Mouse (Mus musculus) G1E (cell line): Measurements from ENCODE around the gene Serinc2. TPM values are rescaled to one million over a fixed set of nuclear protein-coding genes. Genes with fewer than 3 reads are reported as not detected.
A peak's percentile ranks its signal among the peaks of the same experiment; 100 is the strongest.

Experiments
- ATAC-seq: 2 replicates; pipeline ENCODE4 v1.8.0; 2016; ENCODE audit warnings: mild to moderate bottlenecking; ENCODE audit not compliant: insufficient number of reproducible peaks, poor library complexity, low FRiP score, severe bottlenecking; ENCODE audit errors: extremely low read depth
- DNase-seq: peaks from one replicate; pipeline ENCODE4 v3.0.0; 2012; ENCODE audit warnings: low spot score
- H3K27me3 ChIP-seq: 2 replicates; pipeline ENCODE4 v1.6.1; 2012; ENCODE audit warnings: mild to moderate bottlenecking, low read length, inconsistent platforms; ENCODE audit not compliant: insufficient read depth
- H3K36me3 ChIP-seq: replicated peaks from 2 replicates; pipeline ENCODE3; 2012; ENCODE audit warnings: mild to moderate bottlenecking, inconsistent platforms
- H3K4me1 ChIP-seq: 2 replicates; pipeline ENCODE4 v1.6.1; 2012; ENCODE audit warnings: low read depth, low read length, inconsistent platforms, mixed read lengths; ENCODE audit not compliant: insufficient read depth
- H3K4me3 ChIP-seq: 2 replicates; pipeline ENCODE4 v1.5.1; 2012; ENCODE audit warnings: low read depth, mild to moderate bottlenecking, inconsistent platforms, low read length, moderate library complexity, mixed read lengths
- H3K9me3 ChIP-seq: replicated peaks from 2 replicates; pipeline ENCODE4 v1.6.1; 2012; ENCODE audit warnings: inconsistent platforms
- CTCF ChIP-seq: IDR thresholded peaks from 2 replicates; pipeline ENCODE4 v1.5.1; 2012; ENCODE audit warnings: low read depth, low read length, inconsistent platforms, mixed read lengths
- GATA1 ChIP-seq: IDR thresholded peaks from 2 replicates; pipeline ENCODE4 v1.6.1; 2012; ENCODE audit warnings: borderline replicate concordance, low read length, inconsistent platforms, mixed read lengths
- GATA2 ChIP-seq: IDR thresholded peaks from 2 replicates; pipeline ENCODE4 v1.6.1; 2012; ENCODE audit warnings: low read depth, low read length, inconsistent platforms, borderline replicate concordance
- POLR2AphosphoS5 ChIP-seq: IDR thresholded peaks from 2 replicates; pipeline ENCODE4 v1.6.1; 2012; ENCODE audit warnings: low read depth, low read length, inconsistent platforms; ENCODE audit not compliant: insufficient replicate concordance
- TAL1 ChIP-seq: conservative IDR thresholded peaks from 2 replicates; pipeline ENCODE4 v1.6.1; 2012; ENCODE audit warnings: low read depth, low read length, inconsistent platforms, mixed read lengths
- polyA plus RNA-seq: library from polyadenylated mRNA; stranded (reverse); fragments of >175 nt; gene quantifications from 2 replicates; pipeline ENCODE4 v1.2.3, GENCODE M21; 2012
- total RNA-seq, 2 experiments: library from RNA; stranded (forward) in 1 of 2; stranded (reverse) in 1 of 2; fragments of 200-1000 nt in 1 of 2; fragments of >200 nt in 1 of 2; fragmentation: Nextera tagmentation in 1 of 2; gene quantifications; 2 replicates each; pipeline ENCODE4 v1.2.3; 2014 to 2017

The Serinc2 gene
- total and polyA plus RNA-seq, 3 experiments = not detected

GRCm38 (mm10) chr4:130213857-130214256 is 65.1 kb downstream of the Serinc2 start:
- Histone ChIP-seq H3K9me3 (no peaks in the 10 kb centered on the region), H3K36me3 (no peaks in the 10 kb centered on the region), H3K27me3 (peaks cover 19% of the 10 kb centered on the region), H3K4me3 (no peak overlapping the region), H3K4me1 (peaks cover 27% of the 10 kb centered on the region)
- ATAC-seq (no peak), DNase-seq (no peak)
- TF ChIP-seq CTCF = no peak
- no peak for TF ChIP-seq POLR2AphosphoS5
- TF ChIP-seq GATA1 = no peak
- TF ChIP-seq TAL1 = no peak
- TF ChIP-seq GATA2 = no peak

DNA sequence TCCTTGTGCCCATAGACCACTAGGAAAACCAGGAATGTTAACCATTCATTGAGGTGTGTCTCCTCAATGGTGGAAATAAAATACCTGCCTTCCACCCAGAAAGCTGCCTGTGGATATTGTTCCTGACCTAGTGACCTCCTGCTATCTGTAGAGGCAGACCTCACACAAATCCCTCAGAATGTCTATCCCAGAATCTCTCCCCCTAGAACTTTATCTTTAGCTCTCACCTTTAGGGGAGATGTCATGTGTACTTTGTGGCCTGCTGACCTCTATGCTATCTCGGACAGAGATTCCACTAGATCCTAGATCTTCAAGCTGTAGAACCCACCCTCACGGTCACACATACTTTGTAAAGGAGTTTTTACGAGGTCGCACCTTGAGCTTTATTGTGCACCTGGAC is 65.8 kb downstream of the Serinc2 start:
- H3K9me3 ChIP-seq = peaks cover 1% of the 10 kb centered on the region; the same call in 1 of the 2 replicates
- no peak for ATAC-seq
- H3K4me1 ChIP-seq = peaks cover 27% of the 10 kb centered on the region
- TF ChIP-seq TAL1 (no peak), GATA2 (no peak), GATA1 (no peak), POLR2AphosphoS5 (no peak), CTCF (no peak)
- H3K36me3 ChIP-seq = no peaks in the 10 kb centered on the region
- H3K27me3 ChIP-seq = peaks cover 17% of the 10 kb centered on the region
- no peak for DNase-seq
- no peak overlapping the region for H3K4me3 ChIP-seq

GRCm38 (mm10) chr4:130212421-130212820 is 66.6 kb downstream of the Serinc2 start:
- ATAC-seq (no peak), DNase-seq (no peak)
- Histone ChIP-seq H3K4me3 (no peak overlapping the region), H3K9me3 (peaks cover 8% of the 10 kb centered on the region; the same call in 1 of the 2 replicates), H3K36me3 (no peaks in the 10 kb centered on the region), H3K4me1 (peaks cover 27% of the 10 kb centered on the region), H3K27me3 (peaks cover 14% of the 10 kb centered on the region)
- TF ChIP-seq POLR2AphosphoS5 = no peak
- TF ChIP-seq CTCF = no peak
- no peak for TF ChIP-seq GATA2
- no peak for TF ChIP-seq TAL1
- TF ChIP-seq GATA1 = no peak

- peaks cover 12% of the 10 kb centered on the region for H3K27me3 ChIP-seq
- no peak overlapping the region for H3K4me3 ChIP-seq
- ATAC-seq (no peak), DNase-seq (no peak)
- no peaks in the 10 kb centered on the region for H3K36me3 ChIP-seq
- TF ChIP-seq TAL1 (0 out of 2 replicates have a peak, but pooled peaks have one; percentile 36), POLR2AphosphoS5 (no peak)
- H3K9me3 ChIP-seq = peaks cover 13% of the 10 kb centered on the region
- peaks cover 27% of the 10 kb centered on the region for H3K4me1 ChIP-seq
Observed at GRCm38 (mm10) chr4:130211870-130212269, 67.1 kb downstream of the Serinc2 start.

Other genes starting within 250 kb of the Serinc2 start
- gene Col16a1, start 231.4 kb downstream of the Serinc2 start, total RNA-seq (2014; fragmentation: Nextera tagmentation) = not detected in 2 replicates
- not detected in 2 replicates for gene Col16a1, start 231.4 kb downstream of the Serinc2 start, total RNA-seq (2017)
- gene Col16a1, start 231.4 kb downstream of the Serinc2 start, polyA plus RNA-seq = 0.08 TPM in 1 of 2 replicates, not detected in the other
- 79.7 and 84.6 TPM in 2 replicates for gene Pef1, start 176.6 kb downstream of the Serinc2 start, total RNA-seq (2014; fragmentation: Nextera tagmentation)
- gene Pef1, start 176.6 kb downstream of the Serinc2 start, total RNA-seq (2017) = 23.8 and 24.8 TPM in 2 replicates
- gene Pef1, start 176.6 kb downstream of the Serinc2 start, polyA plus RNA-seq = 20.9 and 25.5 TPM in 2 replicates
- gene Hcrtr1, start 139.8 kb downstream of the Serinc2 start, total RNA-seq (2014; fragmentation: Nextera tagmentation) = not detected in 2 replicates
- not detected in 2 replicates for gene Hcrtr1, start 139.8 kb downstream of the Serinc2 start, total RNA-seq (2017)
- gene Hcrtr1, start 139.8 kb downstream of the Serinc2 start, polyA plus RNA-seq = not detected in 2 replicates
- gene Tinagl1, start 104.1 kb downstream of the Serinc2 start, total RNA-seq (2014; fragmentation: Nextera tagmentation) = 3.2 TPM in 1 of 2 replicates, not detected in the other
- gene Tinagl1, start 104.1 kb downstream of the Serinc2 start, total RNA-seq (2017) = 0.06 and 0.38 TPM in 2 replicates
- 0.08 and 0.13 TPM in 2 replicates for gene Tinagl1, start 104.1 kb downstream of the Serinc2 start, polyA plus RNA-seq
- not detected in 2 replicates for gene Gm853, start 56.8 kb downstream of the Serinc2 start, total RNA-seq (2014; fragmentation: Nextera tagmentation)
- 0.05 TPM in 1 of 2 replicates, not detected in the other for gene Gm853, start 56.8 kb downstream of the Serinc2 start, total RNA-seq (2017)
- gene Gm853, start 56.8 kb downstream of the Serinc2 start, polyA plus RNA-seq = not detected in 2 replicates
- not detected in 2 replicates for gene Fabp3, start 29.4 kb upstream of the Serinc2 start, total RNA-seq (2014; fragmentation: Nextera tagmentation)
- gene Fabp3, start 29.4 kb upstream of the Serinc2 start, total RNA-seq (2017) = not detected in 2 replicates
- gene Fabp3, start 29.4 kb upstream of the Serinc2 start, polyA plus RNA-seq = not detected in 2 replicates
- not detected in 2 replicates for gene Gm10570, start 29.5 kb upstream of the Serinc2 start, total RNA-seq (2014; fragmentation: Nextera tagmentation)
- not detected in 2 replicates for gene Gm10570, start 29.5 kb upstream of the Serinc2 start, total RNA-seq (2017)
- gene Gm10570, start 29.5 kb upstream of the Serinc2 start, polyA plus RNA-seq = not detected in 2 replicates
- 16.7 and 25.6 TPM in 2 replicates for gene Zcchc17, start 80.7 kb upstream of the Serinc2 start, total RNA-seq (2014; fragmentation: Nextera tagmentation)
- gene Zcchc17, start 80.7 kb upstream of the Serinc2 start, total RNA-seq (2017) = 52.6 and 69.1 TPM in 2 replicates
- 13.6 and 33.9 TPM in 2 replicates for gene Zcchc17, start 80.7 kb upstream of the Serinc2 start, polyA plus RNA-seq
- 36.5 and 41.5 TPM in 2 replicates for gene Snrnp40, start 80.9 kb upstream of the Serinc2 start, total RNA-seq (2014; fragmentation: Nextera tagmentation)
- 91.2 and 91.4 TPM in 2 replicates for gene Snrnp40, start 80.9 kb upstream of the Serinc2 start, total RNA-seq (2017)
- 65.4 and 73.2 TPM in 2 replicates for gene Snrnp40, start 80.9 kb upstream of the Serinc2 start, polyA plus RNA-seq